Mouse (Mus musculus) neutrophil, adult 5-6 weeks (primary cell): ENCODE data around the gene Adora3. TPM values are rescaled to one million over a fixed set of nuclear protein-coding genes. Genes with fewer than 3 reads are reported as not detected.

Experiments
- ATAC-seq: fragments of 151-379, 151-347 bp; 2 replicates; pipeline ENCODE4 v1.8.0; 2017; ENCODE audit warnings: mild to moderate bottlenecking, moderate TSS enrichment; ENCODE audit not compliant: insufficient number of reproducible peaks, poor library complexity, low FRiP score, severe bottlenecking; ENCODE audit errors: extremely low read depth
- total RNA-seq: library from RNA; stranded (forward); fragments of 200-1000 nt; gene quantifications from 2 replicates; pipeline ENCODE4 v1.2.3, GENCODE M21; 2017

Gene Adora3
- total RNA-seq, 1 experiment from 2014 or later: 1.6 TPM

- no peak for ATAC-seq
Measured at GRCm38 (mm10) chr3:105872579-105872978, 1.9 kb downstream of the Adora3 start.

GRCm38 (mm10) chr3:105873451-105874445 lies 3.1 kb downstream of the Adora3 start:
- ATAC-seq: no peak

- ATAC-seq: no peak
Measured at GRCm38 (mm10) chr3:105876022-105876421, 5.4 kb downstream of the Adora3 start.

- ATAC-seq: no peak
Measured at GRCm38 (mm10) chr3:105877252-105877803, 6.7 kb downstream of the Adora3 start.

GRCm38 (mm10) chr3:105877919-105878318 lies 7.3 kb downstream of the Adora3 start:
- ATAC-seq: peak; percentile 34; the same call in 1 of the 2 replicates

- no peak for ATAC-seq
Measured at GRCm38 (mm10) chr3:105878751-105879150, 8.1 kb downstream of the Adora3 start.

GRCm38 (mm10) chr3:105880419-105880818 lies 9.8 kb downstream of the Adora3 start:
- ATAC-seq: no peak

GRCm38 (mm10) chr3:105882105-105882504 lies 11.4 kb downstream of the Adora3 start:
- ATAC-seq: no peak

GRCm38 (mm10) chr3:105883111-105883510 lies 12.5 kb downstream of the Adora3 start:
- no peak for ATAC-seq

GRCm38 (mm10) chr3:105888961-105889360 lies 18.3 kb downstream of the Adora3 start:
- no peak for ATAC-seq

- no peak for ATAC-seq
Measured at GRCm38 (mm10) chr3:105890220-105890619, 19.6 kb downstream of the Adora3 start.

- ATAC-seq: no peak
Measured at GRCm38 (mm10) chr3:105891141-105891540, 20.5 kb downstream of the Adora3 start.

- peak; percentile 42 for ATAC-seq
Measured at GRCm38 (mm10) chr3:105891760-105892571, 21.3 kb downstream of the Adora3 start.

- peak; percentile 57 for ATAC-seq
Measured at GRCm38 (mm10) chr3:105892572-105893495, 22.2 kb downstream of the Adora3 start.

GRCm38 (mm10) chr3:105893941-105894391 lies 23.3 kb downstream of the Adora3 start:
- ATAC-seq: no peak

GRCm38 (mm10) chr3:105894601-105895592 lies 24.2 kb downstream of the Adora3 start:
- peak; percentile 47 for ATAC-seq

GRCm38 (mm10) chr3:105896811-105897210 lies 26.2 kb downstream of the Adora3 start:
- ATAC-seq: no peak
